In genomic region chr1:137195962-137196361, GRCm38 (mm10) we compare ENCODE assay signal across 19 mouse cellular contexts.
"Had no signal": no experiment of that assay in that cellular context is flagged by ENCODE, and none has a peak within 500 bp of the region (broad histone marks: within the 10 kb centered on the region; RNA-seq: fewer than 3 reads in every experiment).

No protein-coding gene starts in this region.

- ATAC-seq: hindbrain, postnatal 0 days had no signal

- H3K9me3 ChIP-seq: heart, embryonic 10.5 days; heart, embryonic 12.5 days; hindbrain, embryonic 13.5 days; hindbrain, embryonic 15.5 days; kidney, embryonic 15.5 days; limb, embryonic 13.5 days; limb, embryonic 15.5 days had no signal

- H3K27me3 ChIP-seq: heart, embryonic 12.5 days; hindbrain, embryonic 13.5 days; hindbrain, embryonic 15.5 days; kidney, embryonic 15.5 days; limb, embryonic 13.5 days; limb, embryonic 15.5 days had no signal

- H3K27ac ChIP-seq: gastrocnemius, adult 2 months; heart, embryonic 10.5 days; hindbrain, embryonic 13.5 days; hindbrain, embryonic 15.5 days; hindbrain, postnatal 0 days; kidney, embryonic 15.5 days; kidney, postnatal 0 days; limb, embryonic 13.5 days; limb, embryonic 15.5 days; liver, embryonic 14.5 days had no signal

- H3K36me3 ChIP-seq: heart, embryonic 10.5 days; heart, embryonic 12.5 days; hindbrain, embryonic 13.5 days; hindbrain, embryonic 15.5 days; kidney, embryonic 15.5 days; limb, embryonic 13.5 days; limb, embryonic 15.5 days had no signal

- H3K4me2 ChIP-seq: heart, embryonic 12.5 days; hindbrain, embryonic 13.5 days; hindbrain, embryonic 15.5 days; kidney, embryonic 15.5 days; limb, embryonic 13.5 days; limb, embryonic 15.5 days had no signal

- DNase-seq: gastrocnemius, adult 2 months; gastrocnemius, postnatal 10 days; gastrocnemius, postnatal 25 days; heart, adult 18-20 months; heart, postnatal 14 days; heart, postnatal 36 days; layer of hippocampus, adult 9-11 months; layer of hippocampus, postnatal 36 days; left cerebral cortex, postnatal 4 days had no signal

- H3K4me3 ChIP-seq: gastrocnemius, adult 2 months; heart, embryonic 10.5 days; heart, embryonic 12.5 days; hindbrain, embryonic 13.5 days; hindbrain, embryonic 15.5 days; kidney, embryonic 15.5 days; limb, embryonic 13.5 days; limb, embryonic 15.5 days had no signal

- H3K4me1 ChIP-seq: heart, embryonic 10.5 days; heart, embryonic 12.5 days; hindbrain, embryonic 13.5 days; hindbrain, embryonic 15.5 days; kidney, embryonic 15.5 days; limb, embryonic 13.5 days; limb, embryonic 15.5 days had no signal

- H3K9ac ChIP-seq: heart, embryonic 12.5 days; hindbrain, embryonic 13.5 days; hindbrain, embryonic 15.5 days; kidney, embryonic 15.5 days; limb, embryonic 13.5 days; limb, embryonic 15.5 days; liver, embryonic 14.5 days had no signal
